Mouse (Mus musculus) heart, embryonic 13.5 days (tissue): ENCODE results near the gene Lgals3bp. TPM values are rescaled to one million over a fixed set of nuclear protein-coding genes. Genes with fewer than 3 reads are reported as not detected.

Experiments
- ATAC-seq: fragments of 200-750 bp; cut with Nextera tagmentation; 2 replicates; pipeline ENCODE4 v1.8.0; 2017; ENCODE audit warnings: moderate TSS enrichment; ENCODE audit not compliant: insufficient number of reproducible peaks, low FRiP score, low TSS enrichment; ENCODE audit errors: extremely low read depth
- H3K27ac ChIP-seq: fragments of 300-500 bp; sonication (generic); replicated peaks from 2 replicates; pipeline ENCODE4 v1.5.1; 2015; ENCODE audit warnings: moderate library complexity, mild to moderate bottlenecking, inconsistent platforms
- H3K27me3 ChIP-seq: fragments of 300-500 bp; sonication (generic); replicated peaks from 2 replicates; pipeline ENCODE4 v1.6.1; 2015; ENCODE audit warnings: mild to moderate bottlenecking, inconsistent platforms
- H3K36me3 ChIP-seq: fragments of 300-500 bp; sonication (generic); 2 replicates; pipeline ENCODE4 v1.6.1; 2015; ENCODE audit warnings: mild to moderate bottlenecking, inconsistent platforms
- H3K4me1 ChIP-seq: fragments of 300-500 bp; sonication (generic); 2 replicates; pipeline ENCODE4 v1.6.1; 2015; ENCODE audit warnings: inconsistent platforms
- H3K4me2 ChIP-seq: fragments of 300-500 bp; sonication (generic); 2 replicates; pipeline ENCODE4 v1.6.1; 2015; ENCODE audit warnings: inconsistent platforms, mild to moderate bottlenecking, moderate library complexity
- H3K4me3 ChIP-seq: fragments of 300-500 bp; sonication (generic); 2 replicates; pipeline ENCODE4 v1.5.1; 2015; ENCODE audit warnings: moderate library complexity, mild to moderate bottlenecking, inconsistent platforms
- H3K9ac ChIP-seq: fragments of 300-500 bp; sonication (generic); 2 replicates; pipeline ENCODE4 v1.6.1; 2015; ENCODE audit warnings: inconsistent platforms, mild to moderate bottlenecking, moderate library complexity
- H3K9me3 ChIP-seq: fragments of 300-500 bp; sonication (generic); 2 replicates; pipeline ENCODE4 v1.6.1; 2016; ENCODE audit warnings: inconsistent platforms
- WGBS: fragments of 180-500 bp; shearing (Covaris S2); methylation state at CpG from one replicate; pipeline ENCODE4 v1.1.7; 2015; ENCODE audit warnings: mixed read lengths; 5-methylcytosine and 5-hydroxymethylcytosine counted together
- polyA plus RNA-seq: library from polyadenylated mRNA; unstranded; fragments of >200 nt; fragmentation: Nextera tagmentation; extraction: Ambion mirVana; gene quantifications from 2 replicates; pipeline ENCODE4 v1.2.1, GENCODE M21; 2015

Lgals3bp gene
- polyA plus RNA-seq, 1 experiment from 2014 or later: 7.3 TPM

GRCm38 (mm10) chr11:118372641-118373040, 29.3 kb downstream of the Lgals3bp start:
- Histone ChIP-seq H3K4me3 (no peak overlapping the region), H3K36me3 (no peaks in the 10 kb centered on the region), H3K27me3 (peaks cover 10% of the 10 kb centered on the region; the same call in 1 of the 2 replicates), H3K4me1 (peaks cover 9% of the 10 kb centered on the region; the same call in 1 of the 2 replicates), H3K9ac (no peak overlapping the region), H3K27ac (no peak overlapping the region), H3K9me3 (no peaks in the 10 kb centered on the region), H3K4me2 (no peak overlapping the region)
- 53% methylated on average over 7 of the region's 7 CpGs for WGBS
- no peak for ATAC-seq

- H3K27me3 ChIP-seq: peaks cover 10% of the 10 kb centered on the region; the same call in 1 of the 2 replicates
- no peaks in the 10 kb centered on the region for H3K9me3 ChIP-seq
- no peak overlapping the region for H3K27ac ChIP-seq
- peaks cover 9% of the 10 kb centered on the region; the same call in 1 of the 2 replicates for H3K4me1 ChIP-seq
- H3K36me3 ChIP-seq: no peaks in the 10 kb centered on the region
- no peak overlapping the region for H3K4me3 ChIP-seq
- WGBS: 75% methylated on average over 7 of the region's 7 CpGs
- H3K9ac ChIP-seq: no peak overlapping the region
- ATAC-seq: no peak
- H3K4me2 ChIP-seq: no peak overlapping the region
Measured at GRCm38 (mm10) chr11:118371876-118372275, 30.0 kb downstream of the Lgals3bp start.

GRCm38 (mm10) chr11:118369657-118370056, 32.2 kb downstream of the Lgals3bp start:
- ATAC-seq: no peak
- no peak overlapping the region for H3K27ac ChIP-seq
- H3K4me3 ChIP-seq: no peak overlapping the region
- H3K9ac ChIP-seq: no peak overlapping the region
- no peaks in the 10 kb centered on the region for H3K9me3 ChIP-seq
- peaks cover 20% of the 10 kb centered on the region for H3K4me1 ChIP-seq
- H3K36me3 ChIP-seq: no peaks in the 10 kb centered on the region
- H3K4me2 ChIP-seq: no peak overlapping the region
- WGBS: 64% methylated on average over 8 of the region's 8 CpGs
- peaks cover 8% of the 10 kb centered on the region; the same call in 1 of the 2 replicates for H3K27me3 ChIP-seq

- H3K27me3 ChIP-seq: 0 out of 2 replicates have a peak, but pooled peaks cover 4% of the 10 kb centered on the region
- no peaks in the 10 kb centered on the region for H3K9me3 ChIP-seq
- no peak overlapping the region for H3K27ac ChIP-seq
- H3K36me3 ChIP-seq: no peaks in the 10 kb centered on the region
- no peak overlapping the region for H3K4me3 ChIP-seq
- H3K4me1 ChIP-seq: peaks cover 24% of the 10 kb centered on the region
- H3K4me2 ChIP-seq: no peak overlapping the region
- 80% methylated on average over 5 of the region's 5 CpGs for WGBS
- H3K9ac ChIP-seq: no peak overlapping the region
- ATAC-seq: no peak
Measured at GRCm38 (mm10) chr11:118369251-118369650, 32.6 kb downstream of the Lgals3bp start.

- Histone ChIP-seq H3K27me3 (0 out of 2 replicates have a peak, but pooled peaks cover 4% of the 10 kb centered on the region), H3K36me3 (no peaks in the 10 kb centered on the region), H3K4me3 (no peak overlapping the region), H3K9me3 (no peaks in the 10 kb centered on the region), H3K27ac (no peak overlapping the region), H3K4me2 (no peak overlapping the region), H3K4me1 (peaks cover 33% of the 10 kb centered on the region), H3K9ac (no peak overlapping the region)
- WGBS: 62% methylated on average over 3 of the region's 3 CpGs
- ATAC-seq: no peak
Measured at GRCm38 (mm10) chr11:118368330-118368729, 33.6 kb downstream of the Lgals3bp start.

- 56% methylated on average over 8 of the region's 8 CpGs for WGBS
- Histone ChIP-seq H3K4me3 (no peak overlapping the region), H3K9ac (no peak overlapping the region), H3K9me3 (no peaks in the 10 kb centered on the region), H3K27ac (no peak overlapping the region; the same call in 1 of the 2 replicates), H3K4me1 (peaks cover 49% of the 10 kb centered on the region), H3K36me3 (no peaks in the 10 kb centered on the region), H3K4me2 (no peak overlapping the region), H3K27me3 (0 out of 2 replicates have a peak, but pooled peaks cover 4% of the 10 kb centered on the region)
- no peak for ATAC-seq
Measured at GRCm38 (mm10) chr11:118366559-118366958, 35.3 kb downstream of the Lgals3bp start.

- H3K4me2 ChIP-seq: no peak overlapping the region
- no peak for ATAC-seq
- WGBS: 32% methylated on average over 3 of the region's 3 CpGs
- H3K27me3 ChIP-seq: 0 out of 2 replicates have a peak, but pooled peaks cover 3% of the 10 kb centered on the region
- H3K9ac ChIP-seq: no peak overlapping the region
- H3K4me3 ChIP-seq: no peak overlapping the region
- H3K36me3 ChIP-seq: no peaks in the 10 kb centered on the region
- H3K9me3 ChIP-seq: no peaks in the 10 kb centered on the region
- peaks cover 51% of the 10 kb centered on the region for H3K4me1 ChIP-seq
- peak overlapping the region; percentile 67; the same call in 1 of the 2 replicates for H3K27ac ChIP-seq
Measured at GRCm38 (mm10) chr11:118366108-118366507, 35.8 kb downstream of the Lgals3bp start.

- no peaks in the 10 kb centered on the region for H3K36me3 ChIP-seq
- 44% methylated on average over 7 of the region's 7 CpGs for WGBS
- H3K9ac ChIP-seq: no peak overlapping the region
- H3K4me1 ChIP-seq: peaks cover 59% of the 10 kb centered on the region
- H3K9me3 ChIP-seq: no peaks in the 10 kb centered on the region
- no peaks in the 10 kb centered on the region for H3K27me3 ChIP-seq
- peak overlapping the region; percentile 67 for H3K27ac ChIP-seq
- ATAC-seq: no peak
- no peak overlapping the region for H3K4me3 ChIP-seq
- H3K4me2 ChIP-seq: no peak overlapping the region
Measured at GRCm38 (mm10) chr11:118365171-118365570, 36.7 kb downstream of the Lgals3bp start.

GRCm38 (mm10) chr11:118364021-118364420, 37.9 kb downstream of the Lgals3bp start:
- ATAC-seq: no peak
- Histone ChIP-seq H3K4me1 (peaks cover 59% of the 10 kb centered on the region), H3K9ac (no peak overlapping the region), H3K9me3 (no peaks in the 10 kb centered on the region), H3K4me2 (no peak overlapping the region), H3K4me3 (no peak overlapping the region), H3K27me3 (no peaks in the 10 kb centered on the region), H3K36me3 (no peaks in the 10 kb centered on the region), H3K27ac (peak overlapping the region; percentile 90)
- 72% methylated on average over 4 of the region's 4 CpGs for WGBS

GRCm38 (mm10) chr11:118362971-118363518, 38.8 kb downstream of the Lgals3bp start:
- peak; percentile 34; the same call in 1 of the 2 replicates for ATAC-seq
- Histone ChIP-seq H3K27ac (peak overlapping the region; percentile 90), H3K4me1 (peaks cover 59% of the 10 kb centered on the region), H3K9me3 (no peaks in the 10 kb centered on the region), H3K27me3 (no peaks in the 10 kb centered on the region), H3K36me3 (no peaks in the 10 kb centered on the region), H3K9ac (peak overlapping the region; percentile 70), H3K4me2 (peak overlapping the region; percentile 58), H3K4me3 (0 out of 2 replicates have a peak overlapping the region, but pooled peaks have one; percentile 17)
- 7% methylated on average over 8 of the region's 8 CpGs for WGBS

GRCm38 (mm10) chr11:118362501-118362900, 39.4 kb downstream of the Lgals3bp start:
- no peak overlapping the region for H3K4me3 ChIP-seq
- peak overlapping the region; percentile 67; the same call in 1 of the 2 replicates for H3K9ac ChIP-seq
- H3K4me2 ChIP-seq: peak overlapping the region; percentile 58; the same call in 1 of the 2 replicates
- 56% methylated on average over 1 of the region's 1 CpGs for WGBS
- no peaks in the 10 kb centered on the region for H3K27me3 ChIP-seq
- peak overlapping the region; percentile 90 for H3K27ac ChIP-seq
- no peaks in the 10 kb centered on the region for H3K36me3 ChIP-seq
- ATAC-seq: no peak
- H3K9me3 ChIP-seq: no peaks in the 10 kb centered on the region
- H3K4me1 ChIP-seq: peaks cover 59% of the 10 kb centered on the region

GRCm38 (mm10) chr11:118360907-118361341, 41.0 kb downstream of the Lgals3bp start:
- Histone ChIP-seq H3K9me3 (no peaks in the 10 kb centered on the region), H3K4me3 (no peak overlapping the region), H3K4me1 (peaks cover 57% of the 10 kb centered on the region), H3K36me3 (no peaks in the 10 kb centered on the region), H3K27me3 (no peaks in the 10 kb centered on the region), H3K9ac (no peak overlapping the region), H3K4me2 (no peak overlapping the region), H3K27ac (peak overlapping the region; percentile 28; the same call in 1 of the 2 replicates)
- 46% methylated on average over 10 of the region's 10 CpGs for WGBS
- ATAC-seq: no peak
